Mouse (Mus musculus): ENCODE data around the gene Gm10100.
"Not testable (repeated sequence)": the region's sequence is repeated elsewhere in the genome, so short reads cannot be mapped to it uniquely, and the experiment has no call there.

GRCm38 (mm10) chr10:77711157-77711556, 15.1 kb upstream of the Gm10100 start, which contains the start of gene Gm10024:
- not testable (repeated sequence) for TF ChIP-seq CTCF (conservative IDR thresholded peaks at IDR 0.05; ENCODE audit: low read length); NANOG (IDR thresholded peaks at IDR 0.05; ENCODE audit: borderline replicate concordance, low read length); POU5F1 (IDR thresholded peaks at IDR 0.05; ENCODE audit: borderline replicate concordance, low read length)

Data from E14TG2a.4 (cell line).